Mouse (Mus musculus) ES-E14 (cell line): Measurements from ENCODE around the gene Nr2f1.

Experiments
- CHD2 ChIP-seq: IDR thresholded peaks from 2 replicates; pipeline ENCODE4 v1.6.1; 2014; ENCODE audit warnings: mild to moderate bottlenecking, low read depth, low read length, inconsistent platforms
- HCFC1 ChIP-seq: IDR thresholded peaks from 2 replicates; pipeline ENCODE4 v1.6.1; 2012; ENCODE audit warnings: low read length, inconsistent platforms, borderline replicate concordance; ENCODE audit not compliant: insufficient read depth
- MAFK ChIP-seq: IDR thresholded peaks from 2 replicates; pipeline ENCODE4 v1.6.1; 2014; ENCODE audit warnings: mild to moderate bottlenecking, low read depth, low read length, inconsistent platforms; ENCODE audit not compliant: insufficient read depth
- ZC3H11A ChIP-seq: IDR thresholded peaks from 2 replicates; pipeline ENCODE4 v1.6.1; 2012; ENCODE audit warnings: low read depth, mild to moderate bottlenecking, inconsistent platforms, low read length, borderline replicate concordance
- ZNF384 ChIP-seq: IDR thresholded peaks from 2 replicates; pipeline ENCODE4 v1.6.1; 2012; ENCODE audit warnings: low read depth, low read length, inconsistent platforms

DNA sequence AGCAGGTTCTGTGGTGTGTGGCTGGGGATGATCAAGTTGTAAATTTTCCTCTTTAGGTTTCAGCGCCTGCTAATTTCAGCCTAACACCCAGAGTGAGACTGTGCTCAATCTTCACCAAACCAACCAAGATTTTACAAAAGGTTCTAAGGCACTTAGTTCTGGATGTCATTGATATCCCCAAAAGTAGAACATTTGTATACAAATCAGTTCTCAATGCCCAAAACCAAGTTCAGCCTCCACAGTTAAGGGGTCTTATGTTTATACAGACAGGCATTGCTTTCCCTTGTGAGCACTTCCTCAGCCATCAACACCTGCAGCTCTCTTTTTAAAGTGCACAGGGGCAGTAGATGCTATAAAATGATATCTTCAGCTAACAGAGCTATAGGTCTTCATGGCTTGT is 24.7 kb downstream of the Nr2f1 start:
- no peak for TF ChIP-seq ZC3H11A
- no peak for TF ChIP-seq ZNF384
- no peak for TF ChIP-seq CHD2
- TF ChIP-seq HCFC1: no peak
- no peak for TF ChIP-seq MAFK
